Mouse (Mus musculus) neutrophil, adult 5-6 weeks (primary cell): Measurements from ENCODE around the gene Esyt3. TPM values are rescaled to one million over a fixed set of nuclear protein-coding genes. Genes with fewer than 3 reads are reported as not detected.

Experiments
- total RNA-seq: library from RNA; stranded (forward); fragments of 200-1000 nt; gene quantifications from 2 replicates; pipeline ENCODE4 v1.2.3, GENCODE M21; 2017

Esyt3 gene
- total RNA-seq, 1 experiment from 2014 or later = 0.81 TPM

Other genes starting within 250 kb of the Esyt3 start
- gene Pik3cb, start 217.9 kb downstream of the Esyt3 start, total RNA-seq = 7.9 and 8.0 TPM in 2 replicates
- gene Faiml, start 121.3 kb downstream of the Esyt3 start, total RNA-seq = not detected in 2 replicates
- 24.9 and 28.2 TPM in 2 replicates for gene Cep70, start 115.2 kb downstream of the Esyt3 start, total RNA-seq
- 0.12 and 0.47 TPM in 2 replicates for gene Mras, start 78.8 kb upstream of the Esyt3 start, total RNA-seq
- not detected in 2 replicates for gene Nme9, start 92.9 kb upstream of the Esyt3 start, total RNA-seq
- 36.5 and 38.1 TPM in 2 replicates for gene Armc8, start 210.3 kb upstream of the Esyt3 start, total RNA-seq
- 23.7 and 24.6 TPM in 2 replicates for gene Dbr1, start 217.2 kb upstream of the Esyt3 start, total RNA-seq